Mouse (Mus musculus): ENCODE measurements around the gene Ubtd1. TPM values are rescaled to one million over a fixed set of nuclear protein-coding genes. Genes with fewer than 3 reads are reported as not detected.

Ubtd1 gene
- polyA plus RNA-seq, 1 experiment from 2014 or later, result 21.3 TPM

DNA sequence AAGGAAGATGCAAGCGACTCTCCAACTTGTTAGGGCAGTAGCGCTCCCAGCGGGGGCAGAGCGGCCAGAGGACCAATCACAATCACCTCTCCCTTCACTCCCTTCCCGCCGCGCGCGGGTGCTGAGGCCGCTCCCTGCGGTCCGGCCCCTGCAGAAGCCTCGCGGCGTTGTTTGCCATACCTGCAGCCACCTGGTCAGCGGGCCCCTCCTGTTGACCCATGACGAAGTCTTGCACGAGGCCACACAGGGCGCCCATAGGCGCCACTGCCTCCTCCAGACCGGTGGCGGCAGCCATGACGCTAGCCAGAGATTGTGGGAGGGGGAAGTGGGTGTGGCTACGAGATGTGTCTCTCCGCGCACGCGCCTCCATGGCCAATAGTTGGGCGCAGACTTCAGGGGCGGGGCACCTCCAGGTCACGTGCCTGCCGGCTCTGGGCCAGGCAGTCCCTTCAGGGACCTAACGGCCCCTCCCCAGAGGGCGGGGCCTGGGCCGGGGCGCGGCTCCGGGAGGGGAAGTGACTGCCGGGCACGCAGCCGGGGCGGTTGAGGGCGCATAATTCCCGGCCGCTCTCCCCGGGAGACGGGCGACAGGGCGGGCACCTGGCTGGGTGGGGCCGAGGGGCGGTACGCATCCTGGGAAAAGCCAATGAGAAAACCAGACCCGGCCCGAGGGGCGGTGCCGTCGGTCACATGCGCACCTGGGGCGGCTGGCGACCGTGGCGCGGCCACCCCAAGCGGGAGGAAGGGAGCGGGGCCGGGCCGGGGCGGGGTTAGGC is 556 bp upstream of the Ubtd1 start, which contains the start of gene Mms19:
TSS of gene Mms19 (minus strand) at position 339 of the 776 bp plus-strand sequence.
- TF ChIP-seq CTCF (IDR thresholded peaks at IDR 0.05) (peak; percentile 51), EP300 (IDR thresholded peaks at IDR 0.05) (no peak)
- Histone ChIP-seq H3K4me2 (replicated peaks; ENCODE audit: low read depth, low read length) (peak within 1 kb of the TSS; percentile 93), H3K4me3 (ENCODE audit: low read depth, low read length) (peak within 1 kb of the TSS; percentile 91), H3K9me3 (ENCODE audit: low read length) (no peaks in the 10 kb centered on the region), H3K36me3 (ENCODE audit: insufficient read depth, low read length) (no peaks in the 10 kb centered on the region), H3K27me3 (replicated peaks; ENCODE audit: insufficient read depth, low read length) (no peaks in the 10 kb centered on the region), H3K4me1 (ENCODE audit: insufficient read depth, low read depth, low read length) (peaks cover 5% of the 10 kb centered on the region), H3K9ac (replicated peaks; ENCODE audit: low read depth) (peak within 1 kb of the TSS; percentile 90), H3K27ac (ENCODE audit: low read length) (peak within 1 kb of the TSS; percentile 97)
- ATAC-seq (peak; percentile 93), DNase-seq (ENCODE audit: low spot score) (peak; percentile 100)
- under 1% methylated on average over 45 of the region's 68 CpGs for WGBS

DNA sequence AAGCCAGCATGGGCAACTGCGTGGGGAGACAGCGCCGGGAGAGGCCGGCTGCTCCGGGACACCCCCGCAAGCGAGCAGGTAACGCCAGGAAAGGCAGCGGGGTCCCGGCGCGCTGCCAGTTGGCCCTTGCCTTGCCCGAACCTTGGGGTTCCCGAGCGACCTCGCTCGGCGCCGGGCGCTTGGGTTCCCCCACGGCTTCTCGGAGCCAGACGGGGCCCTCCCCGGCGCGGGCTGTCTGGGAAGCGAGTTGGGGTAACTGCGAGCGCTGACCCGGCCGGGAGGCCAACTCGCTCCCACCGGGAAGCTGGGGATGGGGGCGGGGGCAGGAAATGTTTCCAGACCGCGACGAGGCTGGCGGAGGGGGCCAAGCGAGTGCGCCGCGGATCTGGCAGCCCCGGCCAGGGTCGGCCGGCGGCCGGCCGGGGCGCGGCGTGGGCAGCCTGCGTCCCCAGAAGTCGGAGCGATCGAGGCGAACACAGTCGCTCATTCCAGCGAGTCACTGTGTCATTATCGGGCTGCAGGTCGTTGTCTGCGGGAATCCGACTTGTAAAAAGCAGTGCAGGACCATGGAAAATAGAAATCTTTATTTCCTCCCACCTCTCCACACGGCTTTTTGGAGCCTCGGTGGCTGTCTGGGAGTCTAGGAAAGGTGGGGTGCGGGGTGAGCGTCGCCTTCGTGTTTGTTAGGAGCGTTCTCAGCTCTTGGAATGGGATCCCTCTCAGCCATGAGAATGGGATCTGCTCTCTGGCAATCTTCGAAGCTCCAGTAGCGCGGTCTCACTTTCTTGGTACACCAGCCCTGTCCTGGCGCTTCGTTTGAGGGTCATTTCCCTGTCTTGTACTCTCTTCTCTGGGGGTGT is 598 bp downstream of the Ubtd1 start:
- H3K9me3 ChIP-seq (ENCODE audit: low read length), result no peaks in the 10 kb centered on the region
- ATAC-seq, result no peak
- peak; percentile 54 for DNase-seq (ENCODE audit: low spot score)
- H3K4me3 ChIP-seq (ENCODE audit: low read depth, low read length), result peak overlapping the region; percentile 91
- H3K36me3 ChIP-seq (ENCODE audit: insufficient read depth, low read length), result no peaks in the 10 kb centered on the region
- peak overlapping the region; percentile 90 for H3K9ac ChIP-seq (replicated peaks; ENCODE audit: low read depth)
- H3K27me3 ChIP-seq (replicated peaks; ENCODE audit: insufficient read depth, low read length), result no peaks in the 10 kb centered on the region
- peaks cover 5% of the 10 kb centered on the region for H3K4me1 ChIP-seq (ENCODE audit: insufficient read depth, low read depth, low read length)
- H3K27ac ChIP-seq (ENCODE audit: low read length), result peak overlapping the region; percentile 97
- H3K4me2 ChIP-seq (replicated peaks; ENCODE audit: low read depth, low read length), result peak overlapping the region; percentile 93
- no peak for TF ChIP-seq EP300 (IDR thresholded peaks at IDR 0.05)
- TF ChIP-seq CTCF (IDR thresholded peaks at IDR 0.05), result no peak
- WGBS, result under 1% methylated on average over 73 of the region's 74 CpGs

DNA sequence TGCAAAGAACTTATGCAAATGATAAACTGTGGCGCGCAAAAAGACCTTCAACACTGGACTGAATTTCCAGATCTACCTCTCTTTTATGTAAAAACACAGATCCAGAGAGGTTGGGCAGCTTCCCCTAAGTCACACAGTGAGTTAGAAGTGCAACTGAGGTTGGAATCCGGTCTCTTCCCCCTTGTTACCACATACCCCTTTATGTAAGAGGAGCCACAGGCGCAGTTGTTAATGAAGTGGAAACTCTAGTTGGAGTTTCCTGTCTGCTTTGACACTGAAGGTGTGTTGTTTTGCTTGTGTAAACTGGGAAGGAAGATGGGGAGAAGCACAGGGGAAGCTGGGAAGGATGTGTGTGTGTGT is 1.2 kb downstream of the Ubtd1 start:
- no peaks in the 10 kb centered on the region for H3K9me3 ChIP-seq (ENCODE audit: low read length)
- peak overlapping the region; percentile 93 for H3K4me2 ChIP-seq (replicated peaks; ENCODE audit: low read depth, low read length)
- H3K27ac ChIP-seq (ENCODE audit: low read length), result peak overlapping the region; percentile 97; the same call in 1 of the 2 replicates
- TF ChIP-seq EP300 (IDR thresholded peaks at IDR 0.05), result no peak
- TF ChIP-seq CTCF (IDR thresholded peaks at IDR 0.05), result no peak
- peak overlapping the region; percentile 90 for H3K9ac ChIP-seq (replicated peaks; ENCODE audit: low read depth)
- peaks cover 5% of the 10 kb centered on the region for H3K4me1 ChIP-seq (ENCODE audit: insufficient read depth, low read depth, low read length)
- ATAC-seq (no peak), DNase-seq (ENCODE audit: low spot score) (peak; percentile 57)
- H3K4me3 ChIP-seq (ENCODE audit: low read depth, low read length), result peak overlapping the region; percentile 91
- no peaks in the 10 kb centered on the region for H3K36me3 ChIP-seq (ENCODE audit: insufficient read depth, low read length)
- H3K27me3 ChIP-seq (replicated peaks; ENCODE audit: insufficient read depth, low read length), result no peaks in the 10 kb centered on the region
- WGBS, result 7% methylated on average over 4 of the region's 4 CpGs

DNA sequence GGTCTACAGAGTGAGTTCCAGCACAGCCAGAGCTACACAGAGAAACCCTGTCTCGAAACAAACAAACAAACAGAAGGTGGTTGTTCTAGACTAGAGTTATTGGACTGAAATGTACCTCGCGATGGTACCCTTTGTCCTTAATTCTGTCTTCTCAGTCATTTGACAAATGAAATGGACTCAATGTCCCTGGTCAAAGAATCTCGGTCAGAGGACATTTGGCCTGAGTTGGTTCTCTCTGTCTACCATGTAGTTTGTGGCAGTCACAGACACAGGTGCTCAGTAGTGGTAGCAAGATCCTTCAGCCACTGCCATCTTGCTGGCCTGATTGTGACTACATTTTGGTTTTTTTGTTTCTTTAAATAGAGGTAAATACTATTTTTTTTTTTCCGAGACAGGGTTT is 4.4 kb downstream of the Ubtd1 start:
- no peak for TF ChIP-seq EP300 (IDR thresholded peaks at IDR 0.05)
- no peak for TF ChIP-seq CTCF (IDR thresholded peaks at IDR 0.05)
- Histone ChIP-seq H3K9ac (replicated peaks; ENCODE audit: low read depth) (no peak overlapping the region), H3K36me3 (ENCODE audit: insufficient read depth, low read length) (no peaks in the 10 kb centered on the region), H3K27me3 (replicated peaks; ENCODE audit: insufficient read depth, low read length) (no peaks in the 10 kb centered on the region), H3K27ac (ENCODE audit: low read length) (no peak overlapping the region), H3K9me3 (ENCODE audit: low read length) (no peaks in the 10 kb centered on the region), H3K4me3 (ENCODE audit: low read depth, low read length) (no peak overlapping the region), H3K4me1 (ENCODE audit: insufficient read depth, low read depth, low read length) (peaks cover 5% of the 10 kb centered on the region), H3K4me2 (replicated peaks; ENCODE audit: low read depth, low read length) (no peak overlapping the region)
- DNase-seq (ENCODE audit: low spot score), result no peak
- ATAC-seq, result no peak
- WGBS, result 96% methylated on average over 5 of the region's 5 CpGs

DNA sequence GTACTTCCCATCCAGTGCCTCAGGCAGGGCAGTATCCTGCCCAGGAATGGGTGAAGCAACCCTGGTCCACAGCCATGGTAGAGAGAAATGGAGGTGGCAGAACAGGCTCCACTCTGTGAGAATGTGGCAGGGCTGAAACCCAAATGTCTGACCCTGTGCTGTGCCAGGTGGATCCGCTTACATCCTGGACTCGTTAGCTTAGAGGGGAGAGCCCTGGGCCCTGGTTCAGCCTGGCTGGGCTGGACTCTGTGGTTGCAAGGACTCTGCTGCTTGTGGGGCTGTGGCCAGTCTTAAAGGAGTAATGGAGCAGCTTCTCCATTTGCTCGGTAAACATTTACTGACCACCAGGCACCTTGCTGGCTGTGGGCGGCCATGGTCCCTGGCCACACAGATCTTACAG is 5.6 kb downstream of the Ubtd1 start:
- Histone ChIP-seq H3K4me1 (ENCODE audit: insufficient read depth, low read depth, low read length) (peaks cover 6% of the 10 kb centered on the region), H3K9me3 (ENCODE audit: low read length) (no peaks in the 10 kb centered on the region), H3K4me3 (ENCODE audit: low read depth, low read length) (no peak overlapping the region), H3K27me3 (replicated peaks; ENCODE audit: insufficient read depth, low read length) (no peaks in the 10 kb centered on the region), H3K4me2 (replicated peaks; ENCODE audit: low read depth, low read length) (no peak overlapping the region), H3K9ac (replicated peaks; ENCODE audit: low read depth) (no peak overlapping the region), H3K27ac (ENCODE audit: low read length) (no peak overlapping the region), H3K36me3 (ENCODE audit: insufficient read depth, low read length) (no peaks in the 10 kb centered on the region)
- DNase-seq (ENCODE audit: low spot score) (no peak), ATAC-seq (no peak)
- WGBS, result 67% methylated on average over 4 of the region's 4 CpGs
- TF ChIP-seq EP300 (IDR thresholded peaks at IDR 0.05) (no peak), CTCF (IDR thresholded peaks at IDR 0.05) (no peak)

DNA sequence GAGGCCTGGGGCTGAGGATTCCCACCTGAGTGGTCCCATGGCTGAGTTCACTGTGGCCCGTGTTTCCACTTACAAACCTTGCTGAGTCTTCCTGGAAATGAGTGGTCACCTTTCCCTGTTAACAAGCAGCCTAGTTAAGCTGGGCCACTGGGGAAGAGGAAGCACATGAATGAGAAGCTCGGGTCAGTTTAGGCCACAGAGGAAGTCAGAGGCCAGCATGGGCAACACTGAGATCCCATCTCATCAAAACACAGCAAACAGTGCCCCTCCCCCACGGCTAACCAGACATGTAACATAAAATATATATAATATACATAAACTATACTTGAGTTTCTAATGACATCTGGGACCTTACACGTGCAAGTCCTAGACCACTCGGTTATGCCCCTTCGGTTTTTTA is 8.2 kb downstream of the Ubtd1 start:
- Histone ChIP-seq H3K36me3 (ENCODE audit: insufficient read depth, low read length) (no peaks in the 10 kb centered on the region), H3K4me3 (ENCODE audit: low read depth, low read length) (no peak overlapping the region), H3K9ac (replicated peaks; ENCODE audit: low read depth) (no peak overlapping the region), H3K9me3 (ENCODE audit: low read length) (no peaks in the 10 kb centered on the region), H3K4me2 (replicated peaks; ENCODE audit: low read depth, low read length) (no peak overlapping the region), H3K27ac (ENCODE audit: low read length) (no peak overlapping the region), H3K4me1 (ENCODE audit: insufficient read depth, low read depth, low read length) (peaks cover 10% of the 10 kb centered on the region), H3K27me3 (replicated peaks; ENCODE audit: insufficient read depth, low read length) (no peaks in the 10 kb centered on the region)
- 78% methylated on average over 6 of the region's 6 CpGs for WGBS
- DNase-seq (ENCODE audit: low spot score) (no peak), ATAC-seq (no peak)
- TF ChIP-seq EP300 (IDR thresholded peaks at IDR 0.05) (no peak), CTCF (IDR thresholded peaks at IDR 0.05) (no peak)
